ENCODE assay signal across 15 mouse cellular contexts in the genomic region with DNA sequence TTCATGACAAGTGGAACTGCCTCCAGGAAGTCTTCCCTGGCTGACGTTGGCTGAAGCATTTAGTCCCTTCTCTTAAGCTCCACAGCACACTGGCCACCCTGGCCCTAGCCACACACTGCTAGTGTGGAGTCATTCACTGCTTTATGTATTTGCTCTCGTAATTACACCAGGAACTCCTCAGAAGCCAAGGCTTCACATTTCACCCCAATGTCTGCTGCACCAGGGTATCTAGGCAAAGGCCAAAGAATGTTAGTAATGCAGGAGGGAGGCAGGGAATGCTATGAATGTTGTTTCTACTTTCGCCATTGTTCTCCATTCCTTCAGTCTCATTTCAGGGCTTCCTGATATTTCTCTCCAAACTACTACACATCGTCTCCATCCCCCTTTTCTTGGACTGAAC.
DNase-seq lines count a peak whose midpoint lies in the region; ATAC-seq and TF ChIP-seq lines count a peak whose summit lies in the region.
"Had no signal": no experiment of that assay in that cellular context is flagged by ENCODE, and none has a peak within 500 bp of the region (broad histone marks: within the 10 kb centered on the region; RNA-seq: fewer than 3 reads in every experiment).

No protein-coding gene starts in this region.

- no peaks in the 10 kb centered on the region for H3K9me3 ChIP-seq in forebrain, embryonic 11.5 days (ENCODE audit: control insufficient read depth, low read length)
- H3K9me3 ChIP-seq in forebrain, embryonic 13.5 days (replicated peaks) = no peaks in the 10 kb centered on the region
- no peaks in the 10 kb centered on the region for H3K9me3 ChIP-seq in lung, postnatal 0 days (ENCODE audit: low read length)
- H3K9me3 ChIP-seq in limb, embryonic 15.5 days = no peaks in the 10 kb centered on the region
- H3K9me3 ChIP-seq: liver, embryonic 15.5 days had no signal

- ATAC-seq in forebrain, embryonic 11.5 days (replicated peaks; ENCODE audit: low FRiP score) = peak; percentile 32; the same call in 1 of the 2 replicates
- ATAC-seq in forebrain, embryonic 13.5 days = no peak
- 0 out of 2 replicates have a peak, but pooled peaks have one; percentile 19 for ATAC-seq in lung, postnatal 0 days
- no peak for ATAC-seq in limb, embryonic 15.5 days (ENCODE audit: insufficient number of reproducible peaks, low FRiP score, low TSS enrichment, low read depth)
- ATAC-seq: hindbrain, embryonic 16.5 days had no signal

- H3K4me2 ChIP-seq in forebrain, embryonic 11.5 days (ENCODE audit: low read depth, low read length, severe bottlenecking) = no peak overlapping the region
- H3K4me2 ChIP-seq in forebrain, embryonic 13.5 days = no peak overlapping the region
- no peak overlapping the region for H3K4me2 ChIP-seq in lung, postnatal 0 days (replicated peaks; ENCODE audit: low read depth, low read length)
- no peak overlapping the region for H3K4me2 ChIP-seq in limb, embryonic 15.5 days
- H3K4me2 ChIP-seq: liver, embryonic 15.5 days had no signal

- no peaks in the 10 kb centered on the region for H3K36me3 ChIP-seq in forebrain, embryonic 11.5 days (ENCODE audit: control insufficient read depth, insufficient read depth, low read length)
- H3K36me3 ChIP-seq in forebrain, embryonic 13.5 days (ENCODE audit: poor library complexity, severe bottlenecking) = no peaks in the 10 kb centered on the region
- no peaks in the 10 kb centered on the region for H3K36me3 ChIP-seq in lung, postnatal 0 days (ENCODE audit: insufficient read depth, low read length)
- no peaks in the 10 kb centered on the region for H3K36me3 ChIP-seq in limb, embryonic 15.5 days
- H3K36me3 ChIP-seq: liver, embryonic 15.5 days had no signal

- TF ChIP-seq EP300 in lung, postnatal 0 days (IDR thresholded peaks at IDR 0.05) = no peak

- no peaks in the 10 kb centered on the region for H3K4me1 ChIP-seq in forebrain, embryonic 11.5 days (replicated peaks; ENCODE audit: control insufficient read depth, insufficient read depth, low read length)
- H3K4me1 ChIP-seq in forebrain, embryonic 13.5 days = peaks cover 4% of the 10 kb centered on the region; the same call in 1 of the 2 replicates
- H3K4me1 ChIP-seq in lung, postnatal 0 days (ENCODE audit: insufficient read depth, low read depth, low read length) = no peaks in the 10 kb centered on the region
- H3K4me1 ChIP-seq in limb, embryonic 15.5 days = 0 out of 2 replicates have a peak, but pooled peaks cover 2% of the 10 kb centered on the region
- H3K4me1 ChIP-seq: liver, embryonic 15.5 days had no signal

- TF ChIP-seq CTCF in lung, postnatal 0 days (IDR thresholded peaks at IDR 0.05) = no peak

- no peak overlapping the region for H3K9ac ChIP-seq in forebrain, embryonic 11.5 days (ENCODE audit: low read length)
- no peak overlapping the region for H3K9ac ChIP-seq in forebrain, embryonic 13.5 days
- no peak overlapping the region for H3K9ac ChIP-seq in lung, postnatal 0 days (replicated peaks; ENCODE audit: low read depth)
- no peak overlapping the region for H3K9ac ChIP-seq in limb, embryonic 15.5 days
- H3K9ac ChIP-seq: liver, embryonic 15.5 days had no signal

- H3K27ac ChIP-seq in forebrain, embryonic 11.5 days (ENCODE audit: low read depth, low read length) = no peak overlapping the region
- H3K27ac ChIP-seq in forebrain, embryonic 13.5 days = no peak overlapping the region
- no peak overlapping the region for H3K27ac ChIP-seq in lung, postnatal 0 days (ENCODE audit: low read length)
- H3K27ac ChIP-seq in limb, embryonic 15.5 days = peak overlapping the region; percentile 22
- H3K27ac ChIP-seq: liver, embryonic 15.5 days had no signal

- no peak for DNase-seq in forebrain, embryonic 11.5 days (ENCODE audit: low spot score)
- DNase-seq in lung, postnatal 0 days (ENCODE audit: low spot score) = peak; percentile 5
- no peak for DNase-seq in lung, postnatal 36 days
- peak; percentile 33 for DNase-seq in embryo, embryonic 10.5 days (ENCODE audit: low spot score)
- no peak for DNase-seq in adrenal gland, postnatal 10 days
- DNase-seq in frontal cortex, postnatal 36 days (ENCODE audit: low spot score in 2 of 2) = no peak
- DNase-seq: adrenal gland, postnatal 25 days; cerebellum, postnatal 14 days; heart, adult 11 months; kidney, adult 9 months had no signal

- no peak overlapping the region for H3K4me3 ChIP-seq in forebrain, embryonic 11.5 days (ENCODE audit: low read depth, low read length)
- H3K4me3 ChIP-seq in forebrain, embryonic 13.5 days = no peak overlapping the region
- H3K4me3 ChIP-seq in lung, postnatal 0 days (ENCODE audit: low read depth, low read length) = no peak overlapping the region
- no peak overlapping the region for H3K4me3 ChIP-seq in limb, embryonic 15.5 days
- H3K4me3 ChIP-seq: erythroblast, embryonic 14.5 days; liver, embryonic 15.5 days had no signal

- no peaks in the 10 kb centered on the region for H3K27me3 ChIP-seq in forebrain, embryonic 11.5 days (ENCODE audit: control insufficient read depth, insufficient read depth, low read length)
- no peaks in the 10 kb centered on the region for H3K27me3 ChIP-seq in forebrain, embryonic 13.5 days
- no peaks in the 10 kb centered on the region for H3K27me3 ChIP-seq in lung, postnatal 0 days (replicated peaks; ENCODE audit: insufficient read depth, low read length)
- H3K27me3 ChIP-seq in limb, embryonic 15.5 days = no peaks in the 10 kb centered on the region
- H3K27me3 ChIP-seq: liver, embryonic 15.5 days had no signal

- 30% methylated on average over 4 of the region's 4 CpGs for WGBS in forebrain, embryonic 11.5 days
- 24% methylated on average over 4 of the region's 4 CpGs for WGBS in forebrain, embryonic 13.5 days
- WGBS in lung, postnatal 0 days = 27% methylated on average over 4 of the region's 4 CpGs
- 33% methylated on average over 4 of the region's 4 CpGs for WGBS in limb, embryonic 15.5 days

Comparison
In these comparisons a context has a peak if more than half of its experiments do, and no peak if none do; other contexts are left out.
1. ATAC-seq: peak in forebrain, embryonic 11.5 days (single experiment) and lung, postnatal 0 days (single experiment); none in forebrain, embryonic 13.5 days (single experiment) and limb, embryonic 15.5 days (single experiment).
2. DNase-seq: peak in lung, postnatal 0 days (single experiment) and embryo, embryonic 10.5 days (single experiment); none in forebrain, embryonic 11.5 days (single experiment), lung, postnatal 36 days (single experiment), adrenal gland, postnatal 10 days (single experiment) and frontal cortex, postnatal 36 days (0 of 2).